Mouse (Mus musculus) hindbrain, embryonic 13.5 days (tissue): ENCODE data around the gene Kcnh5. TPM values are rescaled to one million over a fixed set of nuclear protein-coding genes. Genes with fewer than 3 reads are reported as not detected.

Experiments used
- polyA plus RNA-seq: library from polyadenylated mRNA; unstranded; fragments of >200 nt; fragmentation: Nextera tagmentation; extraction: Ambion mirVana; gene quantifications from 2 replicates; pipeline ENCODE4 v1.2.1, GENCODE M21; 2015

Kcnh5 gene
- polyA plus RNA-seq, 1 experiment from 2014 or later = 3.0 TPM

Other genes with a start within 250 kb of the Kcnh5 start
- gene Rhoj, start 131.0 kb upstream of the Kcnh5 start, polyA plus RNA-seq = 26.5 and 30.0 TPM in 2 replicates
- not detected in 2 replicates for gene Gphb5, start 239.4 kb upstream of the Kcnh5 start, polyA plus RNA-seq